15 mouse cellular contexts compared by ENCODE assay signal in genomic region chr2:165890401-165890800, GRCm38 (mm10). TPM values are rescaled to one million over a fixed set of nuclear protein-coding genes. Genes with fewer than 3 reads are reported as not detected.
DNase-seq lines count a peak whose midpoint lies in the region; ATAC-seq lines count a peak whose summit lies in the region.
"Had no signal": no experiment of that assay in that cellular context is flagged by ENCODE, and none has a peak within 500 bp of the region (broad histone marks: within the 10 kb centered on the region; RNA-seq: fewer than 3 reads in every experiment).

No protein-coding gene starts in this region.

- H3K27me3 ChIP-seq in hindbrain, embryonic 12.5 days, result no peaks in the 10 kb centered on the region
- H3K27me3 ChIP-seq in hindbrain, embryonic 14.5 days (ENCODE audit: control insufficient read depth, insufficient read depth, low read length), result no peaks in the 10 kb centered on the region
- no peaks in the 10 kb centered on the region for H3K27me3 ChIP-seq in limb, embryonic 10.5 days (ENCODE audit: low read depth, poor library complexity, severe bottlenecking)
- no peaks in the 10 kb centered on the region for H3K27me3 ChIP-seq in stomach, embryonic 15.5 days (replicated peaks)
- H3K27me3 ChIP-seq: megakaryocyte, embryonic 14.5 days; neural tube, embryonic 12.5 days had no signal

- no peaks in the 10 kb centered on the region for H3K36me3 ChIP-seq in hindbrain, embryonic 12.5 days
- no peaks in the 10 kb centered on the region for H3K36me3 ChIP-seq in hindbrain, embryonic 14.5 days (replicated peaks; ENCODE audit: control insufficient read depth, insufficient read depth)
- no peaks in the 10 kb centered on the region for H3K36me3 ChIP-seq in limb, embryonic 10.5 days
- H3K36me3 ChIP-seq in stomach, embryonic 15.5 days, result no peaks in the 10 kb centered on the region
- H3K36me3 ChIP-seq: neural tube, embryonic 12.5 days had no signal

- 80% methylated on average over 10 of the region's 10 CpGs for WGBS in hindbrain, embryonic 12.5 days
- WGBS in hindbrain, embryonic 14.5 days, result 85% methylated on average over 10 of the region's 10 CpGs
- WGBS in limb, embryonic 10.5 days, result 79% methylated on average over 10 of the region's 10 CpGs
- 63% methylated on average over 10 of the region's 10 CpGs for WGBS in stomach, embryonic 15.5 days

- 0 out of 2 replicates have a peak overlapping the region, but pooled peaks have one; percentile 7 for H3K27ac ChIP-seq in hindbrain, embryonic 12.5 days
- no peak overlapping the region for H3K27ac ChIP-seq in hindbrain, embryonic 14.5 days
- H3K27ac ChIP-seq in limb, embryonic 10.5 days, result peak overlapping the region; percentile 98
- peak overlapping the region; percentile 100; the same call in 1 of the 2 replicates for H3K27ac ChIP-seq in stomach, embryonic 15.5 days
- H3K27ac ChIP-seq: neural tube, embryonic 12.5 days had no signal

- H3K4me2 ChIP-seq in hindbrain, embryonic 12.5 days (replicated peaks), result no peak overlapping the region
- no peak overlapping the region for H3K4me2 ChIP-seq in hindbrain, embryonic 14.5 days (replicated peaks)
- H3K4me2 ChIP-seq in stomach, embryonic 15.5 days, result no peak overlapping the region
- H3K4me2 ChIP-seq: heart, embryonic 11.5 days; neural tube, embryonic 12.5 days had no signal

- no peak for DNase-seq in hindbrain, embryonic 14.5 days (ENCODE audit: low spot score)
- DNase-seq in CD8-positive naive resting alpha-beta T cell, adult 2 months (ENCODE audit: low read depth in 2 of 2, low spot score in 2 of 2), result peak; percentile 81 to 82
- DNase-seq in limb, embryonic 10.5 days (ENCODE audit: low spot score), result no peak
- no peak for DNase-seq in right cerebral cortex, postnatal 10 days (ENCODE audit: low spot score in 2 of 2)
- DNase-seq in left cerebral cortex, adult 11 months (ENCODE audit: low spot score), result no peak
- DNase-seq in adrenal gland, postnatal 36 days, result no peak
- DNase-seq: kidney, adult 2 months; layer of hippocampus, postnatal 36 days; lung, adult 18-20 months had no signal

- peaks cover 48% of the 10 kb centered on the region for H3K4me1 ChIP-seq in hindbrain, embryonic 12.5 days
- peaks cover 43% of the 10 kb centered on the region for H3K4me1 ChIP-seq in hindbrain, embryonic 14.5 days (replicated peaks; ENCODE audit: control insufficient read depth, insufficient read depth, low read length)
- peaks cover 68% of the 10 kb centered on the region for H3K4me1 ChIP-seq in limb, embryonic 10.5 days
- peaks cover 56% of the 10 kb centered on the region for H3K4me1 ChIP-seq in stomach, embryonic 15.5 days

- no peak overlapping the region for H3K4me3 ChIP-seq in hindbrain, embryonic 12.5 days
- H3K4me3 ChIP-seq in hindbrain, embryonic 14.5 days (replicated peaks; ENCODE audit: low read length), result no peak overlapping the region
- H3K4me3 ChIP-seq in limb, embryonic 10.5 days, result no peak overlapping the region
- no peak overlapping the region for H3K4me3 ChIP-seq in stomach, embryonic 15.5 days (replicated peaks)
- H3K4me3 ChIP-seq: erythroblast, embryonic 14.5 days; neural tube, embryonic 12.5 days had no signal

- ATAC-seq in hindbrain, embryonic 12.5 days (ENCODE audit: low FRiP score), result no peak
- no peak for ATAC-seq in hindbrain, embryonic 14.5 days (ENCODE audit: low FRiP score)
- no peak for ATAC-seq in stomach, embryonic 15.5 days (ENCODE audit: insufficient read depth, low FRiP score, low read depth)

- H3K9me3 ChIP-seq in hindbrain, embryonic 12.5 days (replicated peaks), result no peaks in the 10 kb centered on the region
- no peaks in the 10 kb centered on the region for H3K9me3 ChIP-seq in hindbrain, embryonic 14.5 days (ENCODE audit: control insufficient read depth, low read length)
- H3K9me3 ChIP-seq in limb, embryonic 10.5 days (replicated peaks), result no peaks in the 10 kb centered on the region
- no peaks in the 10 kb centered on the region for H3K9me3 ChIP-seq in stomach, embryonic 15.5 days
- H3K9me3 ChIP-seq: megakaryocyte, embryonic 14.5 days; neural tube, embryonic 12.5 days had no signal

- no peak overlapping the region for H3K9ac ChIP-seq in hindbrain, embryonic 12.5 days
- H3K9ac ChIP-seq in hindbrain, embryonic 14.5 days, result no peak overlapping the region
- no peak overlapping the region for H3K9ac ChIP-seq in stomach, embryonic 15.5 days

RNA-seq across cellular contexts. Expression of gene Zmynd8, which starts 8.4 kb away (rescaled TPM):
- 71.8 and 72.1 TPM in 2 replicates for polyA plus RNA-seq in hindbrain, embryonic 12.5 days (2016; fragmentation: Nextera tagmentation; extraction: Ambion mirVana)
- polyA plus RNA-seq in hindbrain, embryonic 14.5 days (2014; fragmentation: Nextera tagmentation; extraction: Ambion mirVana), result 55.4 and 63.4 TPM in 2 replicates
- polyA plus RNA-seq in limb, embryonic 10.5 days (2016; fragmentation: Nextera tagmentation; extraction: Ambion mirVana), result 59.3 and 59.5 TPM in 2 replicates
- 53.6 and 54.5 TPM in 2 replicates for polyA plus RNA-seq in stomach, embryonic 15.5 days (2015; fragmentation: Nextera tagmentation; extraction: Ambion mirVana)
- total RNA-seq in adrenal gland, postnatal 36 days (2021), result 10 to 100 TPM; 47.9 to 53.4 TPM

Comparison
In these comparisons a context has a peak if more than half of its experiments do, and no peak if none do; other contexts are left out.
1. DNase-seq: peak in CD8-positive naive resting alpha-beta T cell, adult 2 months (2 of 2); none in hindbrain, embryonic 14.5 days (single experiment), limb, embryonic 10.5 days (single experiment), right cerebral cortex, postnatal 10 days (0 of 2), left cerebral cortex, adult 11 months (single experiment) and adrenal gland, postnatal 36 days (0 of 2).